Mouse (Mus musculus) ES-Bruce4 (cell line): Measurements from ENCODE around the gene Klk6.

Experiments
- CTCF ChIP-seq: IDR thresholded peaks from one replicate; pipeline ENCODE4 v1.8.1; 2011; ENCODE audit warnings: low read depth, low read length
- EP300 ChIP-seq: IDR thresholded peaks from 2 replicates; pipeline ENCODE4 v1.6.1; 2011; ENCODE audit warnings: low read depth, low read length; ENCODE audit not compliant: insufficient read depth
- POLR2A ChIP-seq: IDR thresholded peaks from one replicate; pipeline ENCODE4 v1.8.1; 2011; ENCODE audit warnings: low read length; ENCODE audit not compliant: insufficient read depth

GRCm38 (mm10) chr7:43785286-43785685, 39.0 kb upstream of the Klk6 start:
- TF ChIP-seq POLR2A (no peak), CTCF (peak; percentile 28), EP300 (no peak)
